Mouse (Mus musculus) frontal cortex, postnatal 10 days (tissue): Measurements from ENCODE around the gene Lbhd2.

ENCODE experiments used
- DNase-seq, 2 experiments: peaks; one replicate each; pipeline ENCODE4 v3.0.0; 2022; ENCODE audit warnings: low spot score in 2 of 2, mixed read lengths in 1 of 2

Lbhd2 gene

GRCm38 (mm10) chr12:111406622-111407021, at the start of gene Lbhd2:
Gene Lbhd2, plus strand, starts transcription at chr12:111406809.
- no peak for DNase-seq

DNA sequence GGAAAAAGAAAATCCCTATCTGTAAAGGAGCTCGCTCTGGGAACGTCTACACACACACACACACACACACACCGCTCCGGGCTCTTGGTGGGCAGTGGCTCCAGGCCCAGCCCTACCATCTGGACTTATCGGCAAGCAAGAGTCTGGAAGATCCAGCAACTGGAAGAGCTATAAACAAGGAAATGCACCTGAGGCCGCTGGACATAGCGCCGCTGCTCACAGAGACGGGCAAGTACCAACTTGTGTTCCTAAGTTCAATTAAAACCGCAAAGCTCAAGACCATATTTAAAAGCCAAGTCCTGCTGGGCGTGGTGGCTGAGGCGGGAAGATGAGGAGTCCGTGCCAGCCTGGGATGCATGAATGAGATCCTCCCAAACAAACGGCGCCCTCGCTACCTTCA, 45.9 kb upstream of the Lbhd2 start:
- no peak for DNase-seq

GRCm38 (mm10) chr12:111361319-111362098, 45.1 kb upstream of the Lbhd2 start:
- DNase-seq: no peak

DNA sequence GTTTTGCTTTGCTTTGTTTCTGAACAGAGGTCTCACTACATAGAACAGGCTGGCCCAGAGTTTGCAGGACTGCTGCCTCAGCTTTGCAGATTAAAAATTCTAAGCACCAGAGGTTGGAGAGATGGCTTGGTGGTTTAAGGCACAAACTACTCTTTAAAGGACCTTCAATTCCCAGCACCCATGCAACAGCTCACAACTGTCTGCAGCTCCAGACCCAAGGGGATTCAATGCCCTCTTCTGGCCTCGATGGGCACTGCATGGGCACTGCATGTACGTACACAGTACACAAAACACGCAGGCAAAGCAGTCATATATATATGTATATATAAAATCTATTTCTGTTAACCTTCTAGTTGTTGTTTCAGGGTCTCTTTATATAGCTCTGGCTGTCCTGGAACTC, 42.4 kb upstream of the Lbhd2 start:
- DNase-seq: no peak

DNA sequence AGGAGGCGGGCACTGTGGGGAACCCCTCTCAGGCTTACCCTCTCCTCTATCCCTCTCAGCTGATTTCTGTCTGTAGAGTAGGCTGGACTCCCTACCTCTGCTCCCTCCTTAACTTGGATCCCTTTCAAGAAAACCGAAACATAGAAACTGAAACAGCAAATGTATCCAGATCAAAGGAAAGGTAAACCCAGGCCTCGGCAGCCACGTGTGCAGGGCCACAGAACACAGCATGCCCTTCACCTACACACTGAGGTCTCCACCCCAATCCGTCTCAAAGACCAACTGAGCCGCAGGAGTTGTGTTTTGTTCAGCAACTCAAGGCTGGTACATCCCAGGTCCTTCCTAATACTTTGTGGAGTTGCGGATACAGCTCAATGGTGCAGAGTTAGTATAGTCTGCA, 39.5 kb upstream of the Lbhd2 start:
- DNase-seq: no peak

- DNase-seq: no peak
These were observed 36.4 kb upstream of the Lbhd2 start for GRCm38 (mm10) chr12:111370249-111370648.

- no peak for DNase-seq
These were observed 34.7 kb upstream of the Lbhd2 start for GRCm38 (mm10) chr12:111371905-111372304.

DNA sequence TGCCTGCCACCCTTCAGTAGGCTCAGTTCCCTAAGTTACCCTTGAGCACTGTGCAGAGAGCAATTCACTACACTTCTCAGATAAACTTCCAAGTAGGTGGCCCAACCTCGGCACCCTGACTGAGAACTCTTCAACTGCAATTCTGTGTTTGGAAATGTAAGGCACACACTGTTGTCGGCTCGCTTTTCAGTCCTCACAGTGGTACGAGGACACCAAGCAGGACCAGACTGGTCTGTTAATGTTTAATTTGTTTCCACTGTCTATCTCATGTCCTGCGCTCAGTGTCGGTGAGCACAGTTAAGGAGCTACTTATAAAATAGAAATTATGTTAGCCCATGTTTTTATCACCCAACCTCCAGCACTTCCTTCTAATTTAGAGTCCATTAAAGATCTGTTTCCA, 33.2 kb upstream of the Lbhd2 start:
- DNase-seq: no peak

GRCm38 (mm10) chr12:111374727-111375126, 31.9 kb upstream of the Lbhd2 start:
- no peak for DNase-seq

DNA sequence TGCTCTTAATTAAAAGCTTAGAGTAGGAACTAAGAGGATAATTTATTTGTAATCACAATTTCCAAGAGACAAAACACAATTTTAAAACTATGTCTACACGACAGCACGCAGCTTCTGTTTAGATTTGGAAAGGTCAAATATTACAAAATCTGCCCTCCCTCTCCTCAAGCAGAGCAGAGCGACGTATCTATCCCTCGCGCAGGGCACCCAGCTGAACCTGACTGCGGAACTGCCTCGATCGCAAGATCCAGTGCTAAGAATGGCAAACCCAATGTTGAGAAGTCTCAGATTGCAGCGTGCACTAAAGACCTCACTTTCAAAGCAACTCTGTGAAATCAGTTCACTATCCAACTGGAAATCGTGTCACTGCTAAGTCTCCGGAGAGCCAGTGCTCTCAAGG, 31.1 kb upstream of the Lbhd2 start:
- DNase-seq: no peak

DNA sequence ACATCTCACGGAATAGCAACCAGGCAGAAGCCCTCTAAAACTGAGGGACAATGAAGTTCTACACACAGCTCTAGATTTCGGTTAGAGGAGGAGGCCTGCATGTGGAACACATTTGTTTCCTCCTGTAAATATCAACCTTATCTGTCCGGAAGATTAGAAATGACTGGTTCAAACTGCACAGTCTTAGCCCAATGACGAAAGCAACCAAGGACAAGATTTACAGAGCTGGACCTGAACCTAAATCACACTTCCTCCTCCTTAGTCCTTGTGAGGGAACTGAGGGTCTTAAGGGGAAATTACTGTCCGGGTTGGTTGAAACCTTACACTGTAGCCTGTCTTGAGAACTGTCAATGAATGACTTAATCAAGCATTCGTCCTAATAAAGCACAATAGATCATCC, 30.6 kb upstream of the Lbhd2 start:
- DNase-seq: no peak

- peak; percentile 51 for DNase-seq
These were observed 29.7 kb upstream of the Lbhd2 start for GRCm38 (mm10) chr12:111376826-111377331.

DNA sequence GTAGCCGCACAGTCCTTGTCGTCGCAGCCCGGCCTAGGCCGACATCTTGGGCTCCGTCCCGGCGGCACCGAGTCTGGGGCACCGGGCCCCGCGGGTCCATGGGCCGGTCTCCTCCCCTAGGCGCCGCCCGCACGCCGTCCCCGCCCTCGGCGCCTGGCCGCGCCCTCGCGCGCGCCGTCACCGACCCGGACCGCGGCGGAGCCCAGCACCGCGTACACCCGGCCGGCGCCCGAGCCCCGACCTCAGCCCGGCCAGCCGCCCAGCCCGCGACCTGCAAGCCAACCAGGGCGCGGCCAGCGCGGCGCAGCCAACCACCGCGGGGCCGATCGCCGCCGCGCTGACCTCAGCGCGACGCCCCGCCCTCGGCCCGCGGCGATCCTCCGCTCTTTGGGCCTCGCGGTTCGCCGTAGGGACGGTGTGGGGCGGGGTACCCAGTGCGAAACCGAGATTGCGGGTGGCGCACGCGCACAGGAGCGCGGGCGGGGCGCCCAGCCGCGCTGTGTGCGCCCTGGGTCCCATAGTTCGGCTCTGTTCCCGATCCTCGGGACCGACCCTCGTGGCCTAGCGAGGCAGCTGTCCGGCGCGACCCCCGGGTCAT, 29.1 kb upstream of the Lbhd2 start, which contains the start of gene Cdc42bpb:
TSS of gene Cdc42bpb (minus strand) at position 343 of the 598 bp plus-strand sequence.
- peak; percentile 91 to 93 for DNase-seq

DNA sequence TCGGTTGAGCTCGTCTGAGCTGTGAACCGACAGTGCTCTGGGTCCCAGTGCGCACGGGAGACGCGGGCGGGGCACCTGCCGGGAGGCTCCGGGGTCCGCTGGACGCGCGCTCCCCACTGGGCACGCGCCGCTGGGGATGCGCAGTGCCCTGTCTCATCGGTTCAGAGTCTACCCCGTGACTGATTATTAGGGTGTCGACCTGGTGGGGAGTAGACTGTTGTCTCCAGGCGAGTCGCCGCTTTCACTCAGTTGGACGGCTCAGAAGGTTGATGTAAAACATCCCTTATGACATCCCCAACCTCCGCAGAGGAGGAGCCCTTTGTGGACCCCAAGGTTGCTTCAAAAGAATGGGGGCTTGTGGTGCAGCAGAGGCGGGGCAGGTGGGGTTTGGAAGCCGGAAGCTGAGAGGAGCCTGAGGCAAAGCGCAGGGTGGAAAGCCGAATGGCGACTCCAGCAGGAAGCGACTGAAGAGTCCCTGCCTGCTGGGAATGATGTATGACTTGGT, 28.6 kb upstream of the Lbhd2 start:
- DNase-seq: no peak

DNA sequence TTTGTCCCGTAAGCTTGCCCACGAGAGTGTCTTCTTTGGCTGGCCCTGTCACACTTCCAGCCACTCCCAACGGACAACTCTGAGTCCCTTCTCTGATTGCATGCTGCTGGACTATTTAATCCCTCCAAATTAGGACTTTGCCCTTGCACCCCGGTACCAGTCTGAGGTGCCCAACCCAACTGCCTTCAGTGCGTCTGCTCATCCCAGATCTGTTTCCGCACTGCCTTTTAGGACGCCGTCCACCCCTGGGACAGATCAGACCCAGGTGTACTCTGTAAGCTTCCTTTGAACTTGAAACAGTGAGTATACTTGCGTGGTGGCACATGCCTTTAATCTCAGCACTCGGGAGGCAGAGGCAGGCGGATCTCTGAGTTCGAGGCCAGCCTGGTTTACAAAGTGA, 27.8 kb upstream of the Lbhd2 start:
- no peak for DNase-seq

- DNase-seq: no peak
These were observed 20.5 kb upstream of the Lbhd2 start for GRCm38 (mm10) chr12:111385883-111386641.

DNA sequence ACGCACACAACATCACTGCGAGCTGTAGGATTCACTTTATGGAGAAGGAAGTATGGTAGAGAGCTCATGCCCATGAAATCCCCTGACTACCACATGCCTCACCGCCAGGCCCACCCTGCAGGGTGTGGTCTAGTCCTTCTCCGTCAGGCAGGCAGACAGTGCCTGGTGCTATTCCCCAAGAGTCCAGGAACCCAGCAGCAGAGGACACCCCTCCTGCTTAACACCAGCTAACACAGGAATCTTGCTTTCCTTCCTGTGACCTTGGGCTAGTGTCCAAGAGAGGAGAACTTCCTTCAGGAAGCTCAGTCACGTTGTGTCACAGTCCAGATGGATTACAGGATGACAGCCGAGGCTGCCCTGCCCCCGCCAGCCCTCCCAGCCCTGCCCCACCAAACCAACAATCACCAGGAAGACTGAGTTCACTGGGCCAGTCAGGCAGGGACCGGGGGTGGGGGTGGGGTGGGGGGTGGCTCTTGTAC, 19.9 kb upstream of the Lbhd2 start:
- DNase-seq: peak in 1 of 2 experiments; percentile 25

DNA sequence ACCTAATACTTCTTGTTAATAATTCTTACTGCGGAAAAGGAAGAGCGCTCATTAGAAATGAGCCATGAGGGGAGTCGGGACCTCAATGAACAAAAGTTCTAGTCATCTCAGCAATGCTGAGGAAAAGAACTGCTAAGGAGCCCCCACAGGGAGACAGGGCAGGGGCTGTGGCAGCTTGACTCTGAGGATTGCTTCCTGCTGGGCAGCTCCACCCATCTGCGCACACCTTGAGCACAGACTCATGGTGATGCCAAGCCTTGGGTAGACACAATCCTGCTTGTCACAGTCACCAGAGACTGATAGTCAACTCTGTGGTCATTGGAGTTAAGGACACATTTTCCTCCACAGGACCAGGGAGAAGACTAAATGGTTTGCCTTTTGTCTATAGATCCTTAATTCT, 19.5 kb upstream of the Lbhd2 start:
- DNase-seq: no peak

DNA sequence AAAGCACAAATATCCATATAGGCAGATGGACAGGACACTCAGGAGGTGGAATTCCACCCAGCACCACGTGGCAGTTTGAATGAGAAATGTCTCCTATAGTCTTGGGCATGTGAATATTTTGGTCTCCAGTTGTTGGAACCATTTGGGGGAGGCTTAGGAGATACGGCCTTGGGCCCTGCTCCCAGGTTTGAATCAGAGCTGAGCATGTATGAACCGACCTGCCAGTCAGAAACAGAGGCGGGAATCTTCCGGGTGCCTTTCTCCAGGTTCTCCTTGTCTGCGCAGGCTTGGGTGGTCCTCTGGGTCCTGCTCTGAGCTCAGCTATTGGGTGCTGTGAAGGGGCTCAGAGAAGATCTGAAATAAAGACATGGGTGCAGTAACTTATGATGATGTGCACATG, 12.6 kb upstream of the Lbhd2 start:
- no peak for DNase-seq

GRCm38 (mm10) chr12:111396997-111397396, 9.6 kb upstream of the Lbhd2 start:
- no peak for DNase-seq

DNA sequence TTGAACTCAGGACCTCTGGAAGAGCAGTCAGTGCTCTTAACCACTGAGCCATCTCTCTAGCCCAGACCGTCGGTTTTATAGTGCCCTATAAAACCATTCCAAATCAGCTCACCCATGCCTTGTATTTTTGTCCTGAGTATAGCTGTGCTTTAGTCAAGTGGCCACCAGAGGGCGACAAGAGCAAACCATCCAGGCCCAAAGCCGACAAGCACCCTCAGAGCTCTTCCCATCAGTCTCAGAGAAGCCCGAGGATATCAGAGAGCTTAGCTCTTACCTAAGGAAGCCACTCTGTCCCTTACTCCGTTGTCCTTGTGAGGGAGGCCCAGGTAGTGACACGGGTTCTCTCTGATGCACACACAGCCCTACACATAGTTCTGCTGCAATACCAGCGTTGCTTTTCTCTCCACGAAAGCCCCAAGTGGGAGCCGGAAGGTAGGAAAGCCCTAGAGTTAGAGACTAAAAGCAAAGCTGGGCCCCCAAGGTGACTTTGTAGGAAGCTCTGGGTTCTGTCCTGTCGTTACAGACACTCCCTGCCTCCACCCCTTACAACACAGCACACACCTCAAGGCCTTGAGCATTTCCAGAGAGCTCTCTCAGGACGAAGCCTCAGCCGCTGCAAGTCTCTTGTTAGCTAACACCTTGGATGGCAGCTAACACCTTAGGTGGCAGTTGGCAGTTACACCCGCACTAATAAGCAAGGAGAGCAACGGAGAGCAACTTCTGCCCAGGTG, 5.0 kb upstream of the Lbhd2 start:
- peak; percentile 48 to 73 for DNase-seq
